Mouse (Mus musculus) kidney, embryonic 16.5 days (tissue): Measurements from ENCODE around the gene Gm20498. TPM values are rescaled to one million over a fixed set of nuclear protein-coding genes. Genes with fewer than 3 reads are reported as not detected.
"Not testable (repeated sequence)": the region's sequence is repeated elsewhere in the genome, so short reads cannot be mapped to it uniquely, and the experiment has no call there.

Source experiments
- ATAC-seq: fragments of 200-750 bp; cut with Nextera tagmentation; 2 replicates; pipeline ENCODE4 v1.8.0; 2017; ENCODE audit warnings: moderate TSS enrichment; ENCODE audit not compliant: low FRiP score, low TSS enrichment
- H3K27ac ChIP-seq: fragments of 300-500 bp; sonication (generic); 2 replicates; pipeline ENCODE4 v1.5.1; 2014; ENCODE audit warnings: low read length
- H3K27me3 ChIP-seq: fragments of 300-500 bp; sonication (generic); 2 replicates; pipeline ENCODE4 v1.6.1; 2014; ENCODE audit warnings: low read length, control low read depth, mixed read lengths; ENCODE audit not compliant: insufficient read depth
- H3K36me3 ChIP-seq: fragments of 300-500 bp; sonication (generic); 2 replicates; pipeline ENCODE4 v1.6.1; 2014; ENCODE audit warnings: low read length, control low read depth, mixed read lengths; ENCODE audit not compliant: insufficient read depth
- H3K4me1 ChIP-seq: fragments of 300-500 bp; sonication (generic); 2 replicates; pipeline ENCODE4 v1.6.1; 2014; ENCODE audit warnings: low read length, control low read depth, mixed read lengths; ENCODE audit not compliant: insufficient read depth
- H3K4me2 ChIP-seq: fragments of 300-500 bp; sonication (generic); replicated peaks from 2 replicates; pipeline ENCODE4 v1.6.1; 2014; ENCODE audit warnings: low read depth, low read length
- H3K4me3 ChIP-seq: fragments of 300-500 bp; sonication (generic); 2 replicates; pipeline ENCODE4 v1.5.1; 2014; ENCODE audit warnings: mild to moderate bottlenecking, low read length
- H3K9ac ChIP-seq: fragments of 300-500 bp; sonication (generic); replicated peaks from 2 replicates; pipeline ENCODE4 v1.6.1; 2014; ENCODE audit warnings: low read length
- H3K9me3 ChIP-seq: fragments of 300-500 bp; sonication (generic); 2 replicates; pipeline ENCODE4 v1.6.1; 2016; ENCODE audit warnings: low read length, control low read depth
- WGBS: fragments of 180-500 bp; shearing (Covaris S2); extraction: QIAGEN DNeasy Blood & Tissue Kit; methylation state at CpG from one replicate; pipeline ENCODE4 v1.1.7; 2014; 5-methylcytosine and 5-hydroxymethylcytosine counted together
- polyA plus RNA-seq: library from polyadenylated mRNA; unstranded; fragments of >200 nt; fragmentation: Nextera tagmentation; extraction: Ambion mirVana; gene quantifications from 2 replicates; pipeline ENCODE4 v1.2.1, GENCODE M21; 2015

Gm20498 gene
- 29.4 and 35.0 TPM in 2 replicates for polyA plus RNA-seq

GRCm38 (mm10) chr12:81532316-81533028 lies at the start of gene Gm20498, which contains the start of gene Synj2bp:
Gene Gm20498 (minus strand): TSS chr12:81532905.
Gene Synj2bp (minus strand): TSS chr12:81532911.
- under 1% methylated on average over 46 of the region's 46 CpGs for whole genome bisulfite sequencing
- H3K36me3 ChIP-seq = no peaks in the 10 kb centered on the region
- peak; percentile 97 for ATAC-seq

GRCm38 (mm10) chr12:81568374-81568773 lies 35.7 kb upstream of the Gm20498 start, which contains the start of gene Adam21:
Gene Adam21 (minus strand): TSS chr12:81568474.
- 92% methylated on average over 1 of the region's 1 CpGs for WGBS
- Histone ChIP-seq H3K27ac (no peak within 1 kb of the TSS), H3K4me3 (no peak within 1 kb of the TSS), H3K27me3 (no peaks in the 10 kb centered on the region), H3K9me3 (no peaks in the 10 kb centered on the region), H3K4me1 (no peaks in the 10 kb centered on the region), H3K36me3 (peaks cover 22% of the 10 kb centered on the region), H3K4me2 (no peak within 1 kb of the TSS), H3K9ac (no peak within 1 kb of the TSS)
- ATAC-seq = no peak

More at GRCm38 (mm10) chr12:81532316-81533028, at the start of gene Gm20498, which contains the start of gene Synj2bp:
- peak within 1 kb of the TSS; percentile 87 for H3K27ac ChIP-seq
- H3K4me1 ChIP-seq = peaks cover 3% of the 10 kb centered on the region; the same call in 1 of the 2 replicates
- peak within 1 kb of the TSS; percentile 95 for H3K4me3 ChIP-seq
- H3K9me3 ChIP-seq = no peaks in the 10 kb centered on the region
- peak within 1 kb of the TSS; percentile 86 for H3K9ac ChIP-seq
- peak within 1 kb of the TSS; percentile 59 for H3K4me2 ChIP-seq
- H3K27me3 ChIP-seq = no peaks in the 10 kb centered on the region

- Histone ChIP-seq H3K27me3 (no peaks in the 10 kb centered on the region), H3K27ac (no peak overlapping the region), H3K9me3 (no peaks in the 10 kb centered on the region), H3K36me3 (peaks cover 19% of the 10 kb centered on the region), H3K4me2 (no peak overlapping the region), H3K4me1 (no peaks in the 10 kb centered on the region), H3K4me3 (no peak overlapping the region), H3K9ac (no peak overlapping the region)
- WGBS = 92% methylated on average over 5 of the region's 5 CpGs
- ATAC-seq = no peak
Observed at GRCm38 (mm10) chr12:81567931-81568330, 35.2 kb upstream of the Gm20498 start.

- no peaks in the 10 kb centered on the region for H3K27me3 ChIP-seq
- 98% methylated on average over 3 of the region's 3 CpGs for WGBS
- ATAC-seq = no peak
- H3K9ac ChIP-seq = no peak overlapping the region
- H3K9me3 ChIP-seq = no peaks in the 10 kb centered on the region
- no peaks in the 10 kb centered on the region for H3K4me1 ChIP-seq
- H3K27ac ChIP-seq = no peak overlapping the region
- H3K4me2 ChIP-seq = no peak overlapping the region
- H3K4me3 ChIP-seq = no peak overlapping the region
- H3K36me3 ChIP-seq = no peaks in the 10 kb centered on the region
Observed at GRCm38 (mm10) chr12:81564173-81564572, 31.5 kb upstream of the Gm20498 start.

- WGBS = 89% methylated on average over 3 of the region's 3 CpGs
- H3K4me2 ChIP-seq = no peak overlapping the region
Observed at GRCm38 (mm10) chr12:81549286-81549685, 16.6 kb upstream of the Gm20498 start.

GRCm38 (mm10) chr12:81547163-81547562 lies 14.5 kb upstream of the Gm20498 start:
- H3K27me3 ChIP-seq = no peaks in the 10 kb centered on the region
- 75% methylated on average over 4 of the region's 4 CpGs for WGBS
- H3K27ac ChIP-seq = no peak overlapping the region
- no peak overlapping the region for H3K4me2 ChIP-seq
- H3K9ac ChIP-seq = no peak overlapping the region
- ATAC-seq = no peak
- no peaks in the 10 kb centered on the region for H3K36me3 ChIP-seq
- H3K4me3 ChIP-seq = no peak overlapping the region
- H3K4me1 ChIP-seq = no peaks in the 10 kb centered on the region
- H3K9me3 ChIP-seq = no peaks in the 10 kb centered on the region

More at GRCm38 (mm10) chr12:81549286-81549685, 16.6 kb upstream of the Gm20498 start:
- Histone ChIP-seq H3K4me3 (no peak overlapping the region), H3K27ac (no peak overlapping the region), H3K36me3 (no peaks in the 10 kb centered on the region), H3K9me3 (no peaks in the 10 kb centered on the region), H3K4me1 (no peaks in the 10 kb centered on the region), H3K9ac (no peak overlapping the region), H3K27me3 (no peaks in the 10 kb centered on the region)
- no peak for ATAC-seq

- Histone ChIP-seq H3K27me3 (no peaks in the 10 kb centered on the region), H3K36me3 (no peaks in the 10 kb centered on the region), H3K27ac (peak overlapping the region; percentile 87), H3K4me1 (peaks cover 3% of the 10 kb centered on the region; the same call in 1 of the 2 replicates), H3K4me3 (peak overlapping the region; percentile 95), H3K4me2 (peak overlapping the region; percentile 59), H3K9ac (peak overlapping the region; percentile 86), H3K9me3 (no peaks in the 10 kb centered on the region)
- WGBS = 36% methylated on average over 4 of the region's 4 CpGs
- no peak for ATAC-seq
Observed at GRCm38 (mm10) chr12:81533029-81533419, 319 bp upstream of the Gm20498 start.

GRCm38 (mm10) chr12:81530587-81530986 lies 2.1 kb downstream of the Gm20498 start:
- not testable (repeated sequence) for H3K36me3 ChIP-seq, H3K9ac ChIP-seq, H3K4me2 ChIP-seq, H3K27ac ChIP-seq, ATAC-seq, H3K9me3 ChIP-seq, H3K4me3 ChIP-seq, H3K4me1 ChIP-seq, H3K27me3 ChIP-seq
- 84% methylated on average over 5 of the region's 8 CpGs for WGBS

- not testable (repeated sequence) for H3K27me3 ChIP-seq, H3K36me3 ChIP-seq, H3K9me3 ChIP-seq, H3K4me3 ChIP-seq, H3K9ac ChIP-seq, H3K27ac ChIP-seq, H3K4me1 ChIP-seq, ATAC-seq, H3K4me2 ChIP-seq
- 95% methylated on average over 9 of the region's 9 CpGs for WGBS
Observed at GRCm38 (mm10) chr12:81496906-81497305, 35.8 kb downstream of the Gm20498 start.

GRCm38 (mm10) chr12:81490491-81490890 lies 42.2 kb downstream of the Gm20498 start:
- no peak for ATAC-seq
- Histone ChIP-seq H3K36me3 (no peaks in the 10 kb centered on the region), H3K27me3 (no peaks in the 10 kb centered on the region), H3K4me1 (no peaks in the 10 kb centered on the region), H3K4me2 (no peak overlapping the region), H3K4me3 (no peak overlapping the region), H3K9ac (no peak overlapping the region), H3K27ac (no peak overlapping the region), H3K9me3 (no peaks in the 10 kb centered on the region)
- 83% methylated on average over 5 of the region's 5 CpGs for WGBS
